Mouse (Mus musculus): ENCODE measurements around the gene Grem1. TPM values are rescaled to one million over a fixed set of nuclear protein-coding genes. Genes with fewer than 3 reads are reported as not detected.
A peak's percentile ranks its signal among the peaks of the same experiment; 100 is the strongest.

Grem1 gene
- polyA plus RNA-seq, 1 experiment from 2014 or later, result 0.47 TPM

- whole genome bisulfite sequencing, result 84% methylated on average over 4 of the region's 4 CpGs
- no peak overlapping the region for H3K27ac ChIP-seq (replicated peaks)
- no peaks in the 10 kb centered on the region for H3K9me3 ChIP-seq
- no peaks in the 10 kb centered on the region for H3K4me1 ChIP-seq
- H3K4me3 ChIP-seq, result no peak overlapping the region
- ATAC-seq (ENCODE audit: low FRiP score, low read depth), result no peak
- no peaks in the 10 kb centered on the region for H3K27me3 ChIP-seq
- H3K4me2 ChIP-seq (replicated peaks), result no peak overlapping the region
- H3K9ac ChIP-seq (replicated peaks), result no peak overlapping the region
- 0 out of 2 replicates have a peak, but pooled peaks cover 4% of the 10 kb centered on the region for H3K36me3 ChIP-seq
These were observed 23.1 kb upstream of the Grem1 start for GRCm38 (mm10) chr2:113781521-113781920.

- no peak overlapping the region for H3K4me3 ChIP-seq
- H3K9ac ChIP-seq (replicated peaks), result no peak overlapping the region
- no peaks in the 10 kb centered on the region for H3K27me3 ChIP-seq
- WGBS, result 87% methylated on average over 5 of the region's 5 CpGs
- no peaks in the 10 kb centered on the region for H3K4me1 ChIP-seq
- H3K9me3 ChIP-seq, result no peaks in the 10 kb centered on the region
- H3K27ac ChIP-seq (replicated peaks), result no peak overlapping the region
- H3K4me2 ChIP-seq (replicated peaks), result no peak overlapping the region
- ATAC-seq (ENCODE audit: low FRiP score, low read depth), result no peak
- 0 out of 2 replicates have a peak, but pooled peaks cover 6% of the 10 kb centered on the region for H3K36me3 ChIP-seq
These were observed 22.7 kb upstream of the Grem1 start for GRCm38 (mm10) chr2:113781107-113781506.

- Histone ChIP-seq H3K27ac (replicated peaks) (no peak overlapping the region), H3K9me3 (no peaks in the 10 kb centered on the region), H3K4me1 (no peaks in the 10 kb centered on the region), H3K27me3 (no peaks in the 10 kb centered on the region), H3K4me3 (no peak overlapping the region), H3K36me3 (peaks cover 7% of the 10 kb centered on the region; the same call in 1 of the 2 replicates), H3K9ac (replicated peaks) (no peak overlapping the region), H3K4me2 (replicated peaks) (no peak overlapping the region)
- no peak for ATAC-seq (ENCODE audit: low FRiP score, low read depth)
- WGBS, result 89% methylated on average over 3 of the region's 3 CpGs
These were observed 20.9 kb upstream of the Grem1 start for GRCm38 (mm10) chr2:113779336-113779735.

GRCm38 (mm10) chr2:113778036-113778435 is 19.6 kb upstream of the Grem1 start:
- WGBS, result 75% methylated on average over 6 of the region's 6 CpGs
- H3K4me1 ChIP-seq, result no peaks in the 10 kb centered on the region
- no peak for ATAC-seq (ENCODE audit: low FRiP score, low read depth)

GRCm38 (mm10) chr2:113776297-113776696 is 17.9 kb upstream of the Grem1 start:
- no peaks in the 10 kb centered on the region for H3K27me3 ChIP-seq
- no peak overlapping the region for H3K4me2 ChIP-seq (replicated peaks)
- 90% methylated on average over 3 of the region's 3 CpGs for WGBS
- no peak overlapping the region for H3K9ac ChIP-seq (replicated peaks)
- ATAC-seq (ENCODE audit: low FRiP score, low read depth), result no peak
- no peaks in the 10 kb centered on the region for H3K4me1 ChIP-seq
- no peak overlapping the region for H3K4me3 ChIP-seq
- peaks cover 10% of the 10 kb centered on the region; the same call in 1 of the 2 replicates for H3K36me3 ChIP-seq
- H3K9me3 ChIP-seq, result no peaks in the 10 kb centered on the region
- H3K27ac ChIP-seq (replicated peaks), result no peak overlapping the region

More at GRCm38 (mm10) chr2:113778036-113778435, 19.6 kb upstream of the Grem1 start:
- Histone ChIP-seq H3K9me3 (no peaks in the 10 kb centered on the region), H3K27me3 (no peaks in the 10 kb centered on the region), H3K36me3 (peaks cover 10% of the 10 kb centered on the region; the same call in 1 of the 2 replicates), H3K9ac (replicated peaks) (no peak overlapping the region), H3K27ac (replicated peaks) (no peak overlapping the region), H3K4me2 (replicated peaks) (no peak overlapping the region), H3K4me3 (no peak overlapping the region)

- ATAC-seq (ENCODE audit: low FRiP score, low read depth), result no peak
- no peaks in the 10 kb centered on the region for H3K27me3 ChIP-seq
- no peaks in the 10 kb centered on the region for H3K9me3 ChIP-seq
- no peak overlapping the region for H3K27ac ChIP-seq (replicated peaks)
- H3K4me2 ChIP-seq (replicated peaks), result no peak overlapping the region
- 84% methylated on average over 6 of the region's 6 CpGs for WGBS
- peaks cover 10% of the 10 kb centered on the region; the same call in 1 of the 2 replicates for H3K36me3 ChIP-seq
- H3K4me1 ChIP-seq, result no peaks in the 10 kb centered on the region
- no peak overlapping the region for H3K4me3 ChIP-seq
- no peak overlapping the region for H3K9ac ChIP-seq (replicated peaks)
These were observed 15.8 kb upstream of the Grem1 start for GRCm38 (mm10) chr2:113774150-113774805.

GRCm38 (mm10) chr2:113768541-113769303 is 10.3 kb upstream of the Grem1 start:
- H3K27me3 ChIP-seq, result no peaks in the 10 kb centered on the region
- 91% methylated on average over 8 of the region's 8 CpGs for WGBS

GRCm38 (mm10) chr2:113765885-113766284 is 7.4 kb upstream of the Grem1 start:
- H3K4me2 ChIP-seq (replicated peaks), result no peak overlapping the region
- no peak for ATAC-seq (ENCODE audit: low FRiP score, low read depth)
- H3K9me3 ChIP-seq, result no peaks in the 10 kb centered on the region
- no peaks in the 10 kb centered on the region for H3K36me3 ChIP-seq
- WGBS, result 74% methylated on average over 1 of the region's 1 CpGs
- no peak overlapping the region for H3K9ac ChIP-seq (replicated peaks)
- no peak overlapping the region for H3K4me3 ChIP-seq
- H3K27ac ChIP-seq (replicated peaks), result no peak overlapping the region
- H3K27me3 ChIP-seq, result peaks cover 1% of the 10 kb centered on the region; the same call in 1 of the 2 replicates
- H3K4me1 ChIP-seq, result no peaks in the 10 kb centered on the region

More at GRCm38 (mm10) chr2:113768541-113769303, 10.3 kb upstream of the Grem1 start:
- no peaks in the 10 kb centered on the region for H3K9me3 ChIP-seq
- no peak for ATAC-seq (ENCODE audit: low FRiP score, low read depth)
- no peak overlapping the region for H3K27ac ChIP-seq (replicated peaks)
- no peaks in the 10 kb centered on the region for H3K4me1 ChIP-seq
- H3K36me3 ChIP-seq, result no peaks in the 10 kb centered on the region
- no peak overlapping the region for H3K4me3 ChIP-seq
- no peak overlapping the region for H3K4me2 ChIP-seq (replicated peaks)
- no peak overlapping the region for H3K9ac ChIP-seq (replicated peaks)

GRCm38 (mm10) chr2:113764968-113765367 is 6.5 kb upstream of the Grem1 start:
- Histone ChIP-seq H3K36me3 (no peaks in the 10 kb centered on the region), H3K27me3 (peaks cover 10% of the 10 kb centered on the region), H3K4me3 (no peak overlapping the region), H3K9me3 (no peaks in the 10 kb centered on the region), H3K4me1 (no peaks in the 10 kb centered on the region), H3K4me2 (replicated peaks) (no peak overlapping the region), H3K9ac (replicated peaks) (no peak overlapping the region), H3K27ac (replicated peaks) (no peak overlapping the region)
- WGBS, result 80% methylated on average over 5 of the region's 5 CpGs
- ATAC-seq (ENCODE audit: low FRiP score, low read depth), result no peak

GRCm38 (mm10) chr2:113757525-113758310 is 728 bp downstream of the Grem1 start:
- WGBS, result under 1% methylated on average over 47 of the region's 47 CpGs
- Histone ChIP-seq H3K27me3 (peaks cover 57% of the 10 kb centered on the region), H3K9ac (replicated peaks) (peak overlapping the region; percentile 51), H3K27ac (replicated peaks) (no peak overlapping the region), H3K4me2 (replicated peaks) (peak overlapping the region; percentile 97), H3K36me3 (no peaks in the 10 kb centered on the region), H3K9me3 (no peaks in the 10 kb centered on the region), H3K4me1 (peaks cover 20% of the 10 kb centered on the region), H3K4me3 (peak overlapping the region; percentile 54)
- peak; percentile 55 for ATAC-seq (ENCODE audit: low FRiP score, low read depth)

GRCm38 (mm10) chr2:113756924-113757524 is 1.4 kb downstream of the Grem1 start:
- H3K27ac ChIP-seq (replicated peaks), result no peak overlapping the region
- peak overlapping the region; percentile 43 for H3K9ac ChIP-seq (replicated peaks)
- peak overlapping the region; percentile 54 for H3K4me3 ChIP-seq
- H3K36me3 ChIP-seq, result no peaks in the 10 kb centered on the region
- ATAC-seq (ENCODE audit: low FRiP score, low read depth), result no peak
- peak overlapping the region; percentile 97 for H3K4me2 ChIP-seq (replicated peaks)
- 3% methylated on average over 12 of the region's 12 CpGs for WGBS
- peaks cover 20% of the 10 kb centered on the region for H3K4me1 ChIP-seq
- peaks cover 57% of the 10 kb centered on the region for H3K27me3 ChIP-seq
- H3K9me3 ChIP-seq, result no peaks in the 10 kb centered on the region
